9 mouse cellular contexts compared by ENCODE assay signal in genomic region chr5:144214453-144214852, GRCm38 (mm10). TPM values are rescaled to one million over a fixed set of nuclear protein-coding genes. Genes with fewer than 3 reads are reported as not detected.
DNase-seq lines count a peak whose midpoint lies in the region; ATAC-seq and TF ChIP-seq lines count a peak whose summit lies in the region.
"Had no signal": no experiment of that assay in that cellular context is flagged by ENCODE, and none has a peak within 500 bp of the region (broad histone marks: within the 10 kb centered on the region; RNA-seq: fewer than 3 reads in every experiment).

No protein-coding gene starts in this region.

- WGBS in forebrain, embryonic 11.5 days = 34% methylated on average over 7 of the region's 7 CpGs
- WGBS in forebrain, embryonic 12.5 days = 33% methylated on average over 7 of the region's 7 CpGs
- WGBS in intestine, postnatal 0 days = 37% methylated on average over 7 of the region's 7 CpGs

- no peaks in the 10 kb centered on the region for H3K4me1 ChIP-seq in forebrain, embryonic 11.5 days (replicated peaks; ENCODE audit: control insufficient read depth, insufficient read depth, low read length)
- H3K4me1 ChIP-seq in forebrain, embryonic 12.5 days = no peaks in the 10 kb centered on the region; the same call in 1 of the 2 replicates
- H3K4me1 ChIP-seq in intestine, postnatal 0 days (replicated peaks; ENCODE audit: control insufficient read depth, insufficient read depth, low read length) = no peaks in the 10 kb centered on the region

- no peaks in the 10 kb centered on the region for H3K9me3 ChIP-seq in forebrain, embryonic 11.5 days (ENCODE audit: control insufficient read depth, low read length)
- H3K9me3 ChIP-seq in forebrain, embryonic 12.5 days = no peaks in the 10 kb centered on the region
- no peaks in the 10 kb centered on the region for H3K9me3 ChIP-seq in intestine, postnatal 0 days (ENCODE audit: control insufficient read depth)

- H3K4me3 ChIP-seq in forebrain, embryonic 11.5 days (ENCODE audit: low read depth, low read length) = no peak overlapping the region
- H3K4me3 ChIP-seq in forebrain, embryonic 12.5 days (replicated peaks) = no peak overlapping the region
- no peak overlapping the region for H3K4me3 ChIP-seq in intestine, postnatal 0 days (ENCODE audit: low read depth, low read length)

- DNase-seq in forebrain, embryonic 11.5 days (ENCODE audit: low spot score) = peak; percentile 80
- DNase-seq in right cerebral cortex, postnatal 14 days = peak; percentile 58
- DNase-seq in right cerebral cortex, postnatal 36 days (ENCODE audit: low spot score in 2 of 2) = no peak
- DNase-seq in cerebellum, postnatal 25 days = peak; percentile 69 to 83
- peak; percentile 52 to 54 for DNase-seq in thymus, postnatal 36 days

- no peak overlapping the region for H3K9ac ChIP-seq in forebrain, embryonic 11.5 days (ENCODE audit: low read length)
- no peak overlapping the region for H3K9ac ChIP-seq in forebrain, embryonic 12.5 days
- no peak overlapping the region for H3K9ac ChIP-seq in intestine, postnatal 0 days (ENCODE audit: low read depth, low read length)

- H3K36me3 ChIP-seq in forebrain, embryonic 11.5 days (ENCODE audit: control insufficient read depth, insufficient read depth, low read length) = no peaks in the 10 kb centered on the region; the same call in 1 of the 2 replicates
- H3K36me3 ChIP-seq in forebrain, embryonic 12.5 days (replicated peaks) = peaks cover 31% of the 10 kb centered on the region
- peaks cover 57% of the 10 kb centered on the region for H3K36me3 ChIP-seq in intestine, postnatal 0 days (ENCODE audit: control insufficient read depth, insufficient read depth)

- H3K4me2 ChIP-seq in forebrain, embryonic 11.5 days (ENCODE audit: low read depth, low read length, severe bottlenecking) = no peak overlapping the region
- no peak overlapping the region for H3K4me2 ChIP-seq in forebrain, embryonic 12.5 days
- no peak overlapping the region for H3K4me2 ChIP-seq in intestine, postnatal 0 days (replicated peaks; ENCODE audit: low read depth)

- TF ChIP-seq CTCF in intestine, postnatal 0 days (IDR thresholded peaks at IDR 0.05; ENCODE audit: low read depth) = peak; percentile 90

- no peaks in the 10 kb centered on the region for H3K27me3 ChIP-seq in forebrain, embryonic 11.5 days (ENCODE audit: control insufficient read depth, insufficient read depth, low read length)
- no peaks in the 10 kb centered on the region for H3K27me3 ChIP-seq in forebrain, embryonic 12.5 days
- H3K27me3 ChIP-seq in intestine, postnatal 0 days (replicated peaks; ENCODE audit: control insufficient read depth, insufficient read depth, low read length) = no peaks in the 10 kb centered on the region
- H3K27me3 ChIP-seq: Patski had no signal

- ATAC-seq in forebrain, embryonic 11.5 days (replicated peaks; ENCODE audit: low FRiP score) = no peak
- no peak for ATAC-seq in forebrain, embryonic 12.5 days (ENCODE audit: low FRiP score)
- 0 out of 2 replicates have a peak, but pooled peaks have one; percentile 14 for ATAC-seq in intestine, postnatal 0 days
- peak; percentile 88 for ATAC-seq in megakaryocyte progenitor cell, adult 5-6 weeks (replicated peaks; ENCODE audit: poor library complexity)
- ATAC-seq: Patski had no signal

- H3K27ac ChIP-seq in forebrain, embryonic 11.5 days (ENCODE audit: low read depth, low read length) = no peak overlapping the region
- no peak overlapping the region for H3K27ac ChIP-seq in forebrain, embryonic 12.5 days
- no peak overlapping the region for H3K27ac ChIP-seq in intestine, postnatal 0 days (ENCODE audit: low read depth, low read length)

RNA-seq across cellular contexts. Expression of gene Tecpr1, which starts 9.0 kb away (rescaled TPM):
- 17.5 and 20.1 TPM in 2 replicates for polyA plus RNA-seq in forebrain, embryonic 11.5 days (2014; fragmentation: Nextera tagmentation; extraction: Ambion mirVana)
- 31.7 and 32.3 TPM in 2 replicates for polyA plus RNA-seq in forebrain, embryonic 12.5 days (2016; fragmentation: Nextera tagmentation; extraction: Ambion mirVana)
- 10.7 and 12.5 TPM in 2 replicates for polyA plus RNA-seq in intestine, postnatal 0 days (2015; fragmentation: Nextera tagmentation; extraction: Ambion mirVana)
- total RNA-seq in megakaryocyte progenitor cell, adult 5-6 weeks (2015) = 2.0 and 2.3 TPM in 2 replicates
- total RNA-seq in megakaryocyte progenitor cell, adult 5-6 weeks (2017) = 2.1 and 2.5 TPM in 2 replicates

RNA-seq across cellular contexts. Expression of gene Bhlha15, which starts 24.4 kb away (rescaled TPM):
- 0.12 TPM in 1 of 2 replicates, not detected in the other for polyA plus RNA-seq in forebrain, embryonic 11.5 days (2014; fragmentation: Nextera tagmentation; extraction: Ambion mirVana)
- 0.09 and 0.13 TPM in 2 replicates for polyA plus RNA-seq in forebrain, embryonic 12.5 days (2016; fragmentation: Nextera tagmentation; extraction: Ambion mirVana)
- polyA plus RNA-seq in intestine, postnatal 0 days (2015; fragmentation: Nextera tagmentation; extraction: Ambion mirVana) = 0.13 and 0.16 TPM in 2 replicates
- 1.3 and 2.4 TPM in 2 replicates for total RNA-seq in megakaryocyte progenitor cell, adult 5-6 weeks (2015)
- total RNA-seq in megakaryocyte progenitor cell, adult 5-6 weeks (2017) = 1.5 TPM in 2 replicates

RNA-seq across cellular contexts. Expression of gene Bri3, which starts 29.8 kb away (rescaled TPM):
- 128 and 136 TPM in 2 replicates for polyA plus RNA-seq in forebrain, embryonic 11.5 days (2014; fragmentation: Nextera tagmentation; extraction: Ambion mirVana)
- 126 and 139 TPM in 2 replicates for polyA plus RNA-seq in forebrain, embryonic 12.5 days (2016; fragmentation: Nextera tagmentation; extraction: Ambion mirVana)
- polyA plus RNA-seq in intestine, postnatal 0 days (2015; fragmentation: Nextera tagmentation; extraction: Ambion mirVana) = 313 and 341 TPM in 2 replicates
- total RNA-seq in megakaryocyte progenitor cell, adult 5-6 weeks (2015) = 23.8 and 25.6 TPM in 2 replicates
- total RNA-seq in megakaryocyte progenitor cell, adult 5-6 weeks (2017) = 7.8 and 15.5 TPM in 2 replicates

Comparison
In these comparisons a context has a peak if more than half of its experiments do, and no peak if none do; other contexts are left out.
1. DNase-seq: peak in forebrain, embryonic 11.5 days (single experiment), right cerebral cortex, postnatal 14 days (single experiment), cerebellum, postnatal 25 days (2 of 2) and thymus, postnatal 36 days (2 of 2); none in right cerebral cortex, postnatal 36 days (0 of 2).
2. ATAC-seq: peak in intestine, postnatal 0 days (single experiment) and megakaryocyte progenitor cell, adult 5-6 weeks (single experiment); none in forebrain, embryonic 11.5 days (single experiment) and forebrain, embryonic 12.5 days (single experiment).